Mouse (Mus musculus) right cerebral cortex, postnatal 14 days (tissue): ENCODE measurements around the gene Parp2.
"Not testable (repeated sequence)": the region's sequence is repeated elsewhere in the genome, so short reads cannot be mapped to it uniquely, and the experiment has no call there.

ENCODE experiments used
- DNase-seq: peaks from one replicate; pipeline ENCODE4 v3.0.0; 2022

The Parp2 gene

DNA sequence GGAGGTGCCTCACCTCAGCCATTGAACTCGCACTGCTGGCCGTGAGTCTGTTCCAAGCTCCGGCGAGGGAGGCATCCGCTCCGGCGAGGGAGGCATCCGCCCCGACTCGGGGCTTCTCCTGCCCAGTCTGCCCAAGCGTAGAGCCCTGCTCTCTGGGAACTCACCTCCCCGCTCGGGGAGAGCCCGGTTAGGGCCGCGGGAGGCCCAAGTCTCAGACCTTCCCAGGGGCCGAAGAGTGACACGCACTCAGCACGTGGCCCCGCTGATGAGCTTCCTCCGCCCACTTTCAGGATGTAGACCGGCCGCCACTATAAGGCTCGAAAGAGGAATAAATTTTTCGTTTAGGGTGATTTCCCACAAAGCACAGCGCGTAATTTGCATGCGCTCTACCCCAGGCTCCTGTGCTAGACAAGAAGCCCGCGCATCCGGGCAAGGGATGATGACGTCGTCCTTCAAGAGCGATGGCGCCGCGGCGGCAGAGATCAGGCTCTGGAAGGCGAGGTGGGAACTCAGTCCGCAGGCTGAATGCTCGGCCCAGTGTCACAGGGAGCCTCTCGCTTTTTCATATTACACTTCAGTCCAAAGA, at the start of gene Parp2, which contains the start of gene Ccnb1ip1:
Gene Parp2, plus strand, starts transcription at position 355 of the 586 bp plus-strand sequence.
Gene Ccnb1ip1, minus strand, starts transcription at position 246 of the 586 bp plus-strand sequence.
- DNase-seq, result peak; percentile 92

DNA sequence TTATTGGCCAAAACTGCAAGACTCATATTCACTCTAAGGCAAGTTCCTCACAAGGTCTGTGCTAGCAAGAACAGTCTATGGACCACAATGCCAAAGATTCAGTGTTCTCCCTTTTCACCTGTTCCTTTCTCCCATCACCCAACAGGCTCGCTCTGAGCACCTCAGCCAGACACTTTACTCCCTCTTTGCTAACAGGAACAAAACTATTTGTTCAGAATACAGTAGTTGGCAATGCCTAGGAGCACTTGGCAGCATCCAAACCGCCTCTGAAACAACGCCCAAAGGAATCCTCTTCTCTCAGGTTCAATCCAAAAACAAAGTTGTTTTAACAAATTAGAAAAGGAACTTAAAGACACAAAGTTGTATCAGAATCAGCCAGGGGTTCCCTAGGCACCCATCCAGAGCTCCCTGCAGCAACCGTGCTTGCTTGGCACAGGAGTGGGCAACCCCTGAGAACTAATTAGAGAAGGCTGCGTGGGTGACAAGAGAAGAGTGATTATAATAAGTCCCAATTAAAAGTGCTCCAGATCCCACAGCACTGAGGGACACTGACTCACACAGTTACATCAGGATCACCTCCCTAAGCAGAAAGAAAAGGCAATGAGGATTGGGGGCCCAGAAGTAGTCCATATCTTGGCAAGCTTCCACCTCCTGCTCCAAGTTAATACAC, 49.1 kb upstream of the Parp2 start:
- no peak for DNase-seq

DNA sequence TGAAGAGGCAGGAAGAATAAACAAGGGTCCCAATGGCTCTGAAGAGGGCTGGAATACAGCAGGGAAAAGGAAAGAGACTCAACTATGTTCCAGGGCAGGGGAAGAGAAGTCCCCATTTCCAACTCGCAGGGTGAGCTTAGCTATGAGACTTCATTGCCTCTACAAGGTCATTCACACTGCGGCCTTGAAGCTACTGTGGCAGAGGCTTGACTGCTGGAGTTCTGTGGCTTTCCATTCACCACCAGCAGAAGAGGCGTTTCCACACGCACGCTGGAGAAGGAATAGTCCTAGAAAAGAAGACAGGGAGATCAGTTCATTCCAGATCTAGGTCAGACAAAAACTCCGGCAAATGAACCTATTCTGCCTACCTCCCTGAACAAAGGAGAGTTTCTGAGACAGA, 41.9 kb upstream of the Parp2 start:
- DNase-seq, result no peak

DNA sequence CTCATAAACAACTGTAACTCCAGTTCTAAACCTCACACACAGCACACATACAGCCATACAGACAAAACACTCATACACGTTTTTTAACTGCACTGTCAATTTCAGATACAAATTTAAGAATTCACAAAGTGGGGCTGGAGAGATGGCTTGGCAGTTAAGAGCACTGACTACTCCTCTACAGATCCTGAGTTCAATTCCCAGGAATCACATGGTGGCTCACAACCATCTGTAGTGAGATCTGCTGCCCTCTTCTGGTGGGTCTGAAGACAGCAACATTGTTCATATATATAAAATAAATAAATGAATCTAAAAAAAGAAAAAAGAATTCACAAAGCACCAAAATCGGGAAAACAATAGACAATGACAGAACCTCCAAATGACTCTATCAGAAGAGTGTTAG, 36.3 kb upstream of the Parp2 start:
- no peak for DNase-seq

DNA sequence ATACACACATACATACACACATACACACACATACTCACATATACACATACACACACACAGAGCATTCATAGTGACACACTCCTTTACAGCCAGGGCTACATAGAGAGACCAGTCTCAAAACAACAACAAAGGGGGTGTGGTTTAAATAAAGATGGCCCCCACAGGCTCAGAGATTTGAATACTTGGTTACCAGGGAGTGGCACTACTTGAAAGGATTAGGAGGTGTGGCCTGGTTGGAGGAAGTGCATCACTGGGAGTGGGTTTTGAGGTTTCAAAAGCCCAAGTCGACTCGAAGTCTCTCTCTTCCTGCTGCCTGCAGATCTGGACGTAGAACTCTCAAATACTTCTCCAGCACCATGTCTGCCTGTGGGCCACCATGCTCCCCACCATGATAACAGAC, 25.5 kb upstream of the Parp2 start:
- DNase-seq, result no peak

DNA sequence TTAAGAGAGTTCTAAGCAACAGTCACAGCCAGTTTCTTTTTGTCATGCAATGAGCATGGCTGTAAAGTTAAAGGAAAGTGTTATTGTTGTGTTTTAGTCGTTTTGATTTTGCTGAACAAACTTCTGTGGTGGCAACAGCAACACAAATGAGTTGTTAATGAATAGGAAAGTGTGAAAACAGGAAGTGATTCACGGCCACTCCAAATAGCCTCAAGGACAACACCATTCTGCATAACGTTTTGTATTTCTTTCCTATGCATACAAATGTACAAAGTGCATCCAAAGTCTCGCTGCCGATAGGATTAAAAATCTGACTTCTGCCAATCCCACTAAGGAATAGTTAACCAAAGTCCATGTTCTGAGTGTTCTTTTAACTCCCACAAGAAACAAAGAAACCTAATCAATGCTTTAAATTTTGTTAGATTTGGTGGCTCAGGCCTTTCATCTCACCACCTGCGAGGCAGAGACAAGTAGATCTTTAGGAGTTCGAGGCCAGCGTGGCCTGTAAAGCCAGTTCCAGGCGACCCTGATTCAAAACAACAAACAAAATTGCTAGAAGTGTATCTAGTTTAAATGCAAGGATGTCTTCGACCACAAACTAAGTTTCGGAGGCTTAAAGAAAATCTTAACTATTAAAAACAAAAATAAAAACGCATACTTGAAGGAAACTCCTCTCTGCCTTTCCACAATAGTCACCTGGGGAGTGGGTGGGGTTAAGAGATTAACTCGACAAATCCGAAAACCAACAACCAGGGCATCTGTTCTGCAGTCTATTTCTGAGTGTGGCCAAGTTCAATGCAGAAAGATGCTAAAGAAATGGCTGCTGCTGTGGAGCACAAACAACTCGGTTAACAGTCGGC, 23.0 kb upstream of the Parp2 start:
- DNase-seq, result no peak

DNA sequence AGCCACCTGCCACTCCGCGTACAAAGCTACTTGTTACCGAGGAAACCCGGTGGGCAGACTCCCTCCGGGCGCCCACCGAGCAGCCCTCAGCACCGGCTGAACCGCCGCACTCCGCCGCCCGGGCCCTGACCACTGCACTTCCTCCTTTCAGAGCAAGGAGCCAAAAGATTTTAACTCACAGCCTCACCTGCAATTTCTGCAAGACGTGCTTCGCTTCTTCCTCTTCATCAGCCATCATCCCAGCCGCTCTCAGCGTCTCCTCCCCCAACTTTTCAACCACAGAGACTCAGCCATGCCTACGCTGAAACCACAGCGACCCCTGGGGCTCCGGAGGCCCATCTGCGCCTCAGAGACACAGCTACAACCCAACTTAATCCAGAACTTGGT, 22.4 kb upstream of the Parp2 start, which contains the start of gene Ttc5:
Gene Ttc5, minus strand, starts transcription at position 269 of the 387 bp plus-strand sequence.
- peak; percentile 88 for DNase-seq

DNA sequence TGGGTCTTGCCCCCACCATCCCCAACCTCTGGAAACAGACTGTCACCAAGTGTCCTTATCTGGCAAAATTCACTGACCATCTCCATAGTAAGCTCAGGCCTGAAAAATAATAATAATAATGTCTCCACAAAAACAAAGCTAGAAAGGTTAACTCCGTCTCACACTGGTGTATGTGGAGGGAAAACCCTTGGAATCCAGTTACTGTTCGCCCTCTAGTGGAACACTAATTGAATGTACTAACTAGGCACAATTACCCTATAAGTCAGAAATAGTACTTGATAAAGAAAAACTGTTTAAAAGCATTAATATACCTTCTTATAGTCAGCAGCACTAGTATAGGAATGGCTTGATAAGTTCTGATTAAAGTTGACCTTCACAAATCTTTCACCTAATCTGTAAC, 19.5 kb upstream of the Parp2 start:
- DNase-seq, result no peak

DNA sequence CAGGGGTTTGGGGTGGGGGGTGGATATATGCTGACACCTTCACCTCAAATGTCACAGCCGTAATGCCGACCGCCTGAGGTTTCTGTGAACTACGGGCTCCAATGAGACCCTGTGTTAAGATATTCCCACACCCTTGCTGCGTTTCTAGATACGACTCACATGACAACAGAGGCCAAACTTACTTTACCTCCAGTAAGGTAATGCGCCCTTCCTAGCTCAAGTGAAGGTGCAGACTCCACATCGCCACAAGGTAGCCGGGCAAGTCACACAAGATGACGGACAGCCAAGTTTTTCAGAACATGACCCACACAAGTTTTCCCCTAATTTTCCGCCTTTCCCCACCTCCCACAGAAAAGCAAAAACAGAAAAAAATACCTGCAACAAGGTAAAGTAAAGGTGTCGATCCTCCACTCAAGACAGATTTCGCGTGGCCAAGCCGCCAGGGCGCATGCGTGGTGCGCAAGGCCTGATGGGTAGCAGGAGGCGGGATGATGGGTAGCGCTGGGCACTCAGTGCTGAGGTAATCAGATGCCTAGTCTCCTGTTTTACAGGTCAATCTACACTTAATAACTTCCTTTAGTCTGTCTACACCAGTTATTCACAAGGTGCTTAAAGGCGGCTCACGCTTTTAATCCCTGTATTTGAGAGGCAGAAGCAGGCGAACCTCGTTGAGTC, 12.2 kb upstream of the Parp2 start:
- no peak for DNase-seq

DNA sequence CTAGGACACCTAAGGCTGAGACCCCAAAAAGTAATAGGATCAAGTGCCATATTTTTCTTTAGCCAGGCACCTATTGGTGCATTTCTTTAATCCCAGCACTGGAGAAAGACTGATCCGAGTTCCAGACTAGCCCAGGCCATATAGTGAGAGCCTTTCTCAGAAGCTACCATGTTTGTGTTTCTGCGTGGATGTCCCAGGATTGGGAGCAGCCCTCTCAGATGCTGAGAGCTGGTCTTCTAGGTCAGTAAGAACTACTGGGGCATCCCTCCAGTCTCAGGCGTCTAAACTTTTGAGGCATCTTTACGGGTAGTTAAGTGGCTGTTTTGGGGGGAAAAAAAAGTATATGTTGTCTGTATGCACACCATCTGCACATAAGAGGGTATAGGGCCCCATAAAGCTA, 11.7 kb upstream of the Parp2 start:
- DNase-seq, result no peak

DNA sequence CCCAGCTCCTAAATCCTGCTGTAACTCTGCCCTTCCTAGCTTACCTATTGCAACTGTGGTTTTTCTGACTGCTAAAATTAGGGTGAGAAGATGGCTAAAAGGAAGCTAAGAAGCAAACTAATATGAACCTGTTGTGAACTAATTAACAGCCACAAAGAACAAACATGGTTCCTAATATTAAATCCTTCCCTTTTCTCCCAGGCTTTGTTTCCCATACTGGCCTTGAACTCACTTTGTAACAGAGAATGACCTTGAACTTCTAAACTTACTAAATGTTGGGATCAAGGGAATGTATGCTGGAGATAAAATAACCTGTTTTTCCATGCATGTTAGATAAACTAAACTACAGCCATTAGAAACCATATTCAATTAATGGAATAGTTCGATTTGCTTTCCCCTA, 11.2 kb upstream of the Parp2 start:
- no peak for DNase-seq

DNA sequence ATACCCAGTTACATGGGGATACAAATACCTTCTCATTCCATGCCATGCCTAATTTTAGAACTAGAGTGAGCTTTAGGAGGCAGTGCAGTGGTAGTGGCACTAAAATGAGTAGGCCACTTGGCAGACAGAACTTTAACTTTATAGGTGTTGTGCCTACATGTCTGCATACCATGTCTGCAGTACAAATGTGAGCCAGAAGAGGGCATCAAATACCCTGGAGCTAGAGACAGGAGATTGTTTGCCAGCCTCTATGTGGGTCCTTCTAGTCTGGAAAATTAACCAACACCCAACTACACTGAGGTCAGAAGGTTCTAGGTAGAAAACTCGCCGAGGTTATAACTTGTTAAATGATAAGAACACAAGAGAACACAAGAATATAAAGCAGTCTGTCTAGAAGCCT, 9.1 kb upstream of the Parp2 start:
- no peak for DNase-seq

DNA sequence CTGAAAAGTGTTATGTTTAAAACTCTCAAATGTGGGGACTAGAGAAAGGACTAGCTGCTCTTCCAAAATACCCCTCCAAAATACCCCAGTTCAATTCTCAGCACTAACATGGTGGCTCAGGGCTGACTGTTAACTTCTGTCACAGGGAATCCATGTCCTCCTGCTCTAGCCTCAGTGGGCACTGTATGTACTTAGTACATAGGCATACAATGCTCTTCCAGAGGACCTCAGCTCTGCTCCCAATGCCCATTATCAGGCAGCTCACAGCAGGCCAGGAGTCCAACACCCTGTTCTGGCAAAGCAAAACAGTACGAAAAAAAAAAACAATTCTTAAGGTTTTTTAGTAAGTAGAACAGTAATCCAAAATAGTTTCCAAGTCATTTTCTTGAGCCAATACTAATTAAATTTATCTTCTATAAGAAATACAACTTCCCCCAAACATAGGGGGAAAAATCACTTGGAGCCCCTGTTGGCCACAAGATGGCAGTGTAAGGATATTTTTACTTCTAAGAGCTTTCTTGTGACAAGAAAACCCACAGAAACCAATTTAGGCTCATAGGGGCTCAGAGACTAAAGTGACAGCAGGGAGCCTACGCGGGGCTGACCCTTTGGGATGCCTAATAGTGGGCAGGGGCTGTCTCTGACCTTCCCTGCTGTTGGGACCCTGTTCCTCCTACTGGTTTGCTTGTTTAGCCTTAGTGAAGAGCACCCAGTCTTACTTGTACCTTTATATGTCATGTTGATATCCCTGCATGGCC, 8.0 kb upstream of the Parp2 start:
- no peak for DNase-seq

DNA sequence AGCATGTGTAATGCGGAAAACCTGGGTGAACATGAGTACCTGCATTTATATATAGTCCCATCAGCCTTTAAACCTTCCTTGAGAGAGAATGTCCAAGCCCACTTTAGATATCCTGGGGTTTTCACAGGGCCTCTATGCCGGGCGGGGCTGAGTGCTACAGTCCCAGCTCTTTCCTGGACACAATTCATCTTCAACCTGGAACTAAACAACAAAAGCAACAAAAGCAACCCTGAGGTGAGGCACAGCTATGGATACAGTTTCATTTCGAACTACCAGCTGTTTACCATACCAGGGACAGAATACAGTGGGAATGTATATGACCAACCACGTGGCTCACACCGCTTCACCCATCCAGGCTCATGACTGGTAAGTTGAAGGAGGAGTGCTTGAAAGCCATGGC, 5.2 kb upstream of the Parp2 start:
- no peak for DNase-seq

DNA sequence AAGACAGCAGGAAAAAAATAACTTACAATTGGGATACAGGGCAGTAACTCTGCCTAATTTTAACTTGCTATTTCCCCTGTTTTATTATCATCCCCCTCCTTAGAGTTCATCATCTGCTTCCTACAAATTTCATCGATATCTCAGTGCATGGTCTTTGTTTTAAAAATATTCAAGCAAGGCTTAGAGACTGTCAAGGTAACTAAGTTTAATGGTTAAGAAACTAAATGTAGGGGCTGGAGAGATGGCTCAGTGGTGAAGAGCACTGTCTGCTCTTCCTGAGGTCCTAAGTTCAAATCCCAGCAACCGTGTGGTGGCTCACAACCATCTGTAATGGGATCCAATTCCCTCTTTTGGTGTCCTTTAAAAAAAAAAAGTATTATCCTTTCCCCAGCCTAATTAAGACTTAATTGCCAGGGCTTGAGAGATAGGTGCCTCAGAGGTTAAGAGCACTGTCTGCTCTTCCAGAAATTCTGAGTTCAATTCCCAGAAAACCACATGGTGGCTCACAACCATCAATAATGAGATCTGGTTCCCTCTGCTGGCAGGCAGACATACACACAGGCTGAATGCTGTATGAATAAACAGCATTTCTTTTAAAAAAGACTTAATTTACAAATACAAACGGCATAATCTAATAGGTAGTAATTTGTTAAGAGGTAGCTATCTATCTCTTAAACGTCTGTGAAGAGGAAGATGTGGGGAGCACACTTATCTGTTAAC, 4.6 kb upstream of the Parp2 start:
- no peak for DNase-seq

DNA sequence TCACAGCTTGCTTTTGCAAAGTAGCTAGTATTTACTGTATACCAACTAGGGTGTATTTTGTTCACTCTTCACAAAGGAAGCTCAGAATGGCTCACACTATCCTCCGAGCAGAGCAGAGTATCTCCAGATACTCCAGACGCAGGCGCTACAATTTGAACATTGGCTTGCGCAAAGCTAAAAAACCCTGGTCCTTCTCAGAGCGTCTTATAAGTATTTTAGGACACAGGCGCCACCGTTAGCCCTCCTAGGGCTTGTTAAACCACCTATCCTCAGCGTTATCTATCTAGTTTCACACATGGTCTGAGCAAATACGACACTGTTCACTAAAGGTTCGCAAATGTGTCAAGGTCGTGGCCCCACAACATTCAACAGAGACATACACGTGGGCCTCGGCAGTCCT, 3.0 kb upstream of the Parp2 start:
- no peak for DNase-seq

DNA sequence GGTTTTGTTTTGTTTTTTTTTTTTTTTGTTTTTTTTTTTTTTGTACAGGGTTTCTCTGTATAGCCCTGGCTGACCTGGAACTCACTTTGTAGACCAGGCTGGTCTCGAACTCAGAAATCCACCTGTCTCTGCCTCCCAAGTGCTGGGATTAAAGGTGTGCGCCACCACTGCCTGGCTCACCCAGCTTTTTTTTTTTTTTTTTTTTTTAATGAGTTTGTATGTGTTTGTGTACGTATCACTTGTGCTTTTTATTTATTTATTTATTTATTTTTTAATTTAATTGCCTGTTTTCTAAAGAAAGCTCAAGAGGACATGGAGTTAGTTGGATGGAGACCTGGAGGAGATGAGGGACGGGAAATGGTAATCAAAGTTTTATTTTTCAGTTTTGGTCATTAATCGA, 1.2 kb upstream of the Parp2 start:
- DNase-seq, result not testable (repeated sequence)

DNA sequence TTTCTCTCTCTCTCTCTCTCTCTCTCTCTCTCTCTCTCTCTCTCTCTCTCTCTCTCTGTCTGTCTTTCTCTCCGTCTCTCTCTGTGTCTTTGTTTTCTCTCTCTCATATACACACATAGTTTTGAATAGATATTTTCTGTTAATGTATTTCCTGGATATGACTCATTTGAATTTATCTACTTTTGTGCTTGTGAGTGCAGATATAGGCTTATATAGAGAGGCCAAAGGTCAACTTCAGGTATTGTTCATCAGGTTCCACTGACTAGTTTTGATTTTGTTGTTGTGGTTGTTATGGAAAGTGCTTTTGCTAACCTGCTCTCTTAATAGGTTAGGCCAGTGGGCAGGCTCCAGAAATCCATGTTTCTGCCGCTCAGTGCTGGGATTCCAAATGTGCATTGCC, 5.4 kb downstream of the Parp2 start:
- DNase-seq, result no peak

DNA sequence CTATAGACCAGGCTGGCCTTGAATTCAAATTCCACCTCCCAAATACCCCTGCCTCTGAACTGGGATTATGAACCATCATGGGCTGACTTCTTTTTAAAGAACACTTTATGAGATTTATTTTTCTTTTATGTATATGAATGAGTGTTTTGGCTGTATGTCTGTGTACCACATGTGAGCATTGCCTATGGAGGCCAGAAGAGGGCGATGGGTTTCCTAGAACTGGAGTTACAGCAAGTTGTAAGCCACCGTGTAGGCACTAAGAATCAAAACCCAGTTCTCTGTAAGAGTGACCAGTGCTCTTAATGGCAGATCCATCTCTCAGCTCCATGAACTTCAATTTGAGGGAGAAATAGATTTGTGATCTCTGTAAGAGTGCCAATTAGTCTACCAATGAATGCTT, 15.6 kb downstream of the Parp2 start:
- no peak for DNase-seq

DNA sequence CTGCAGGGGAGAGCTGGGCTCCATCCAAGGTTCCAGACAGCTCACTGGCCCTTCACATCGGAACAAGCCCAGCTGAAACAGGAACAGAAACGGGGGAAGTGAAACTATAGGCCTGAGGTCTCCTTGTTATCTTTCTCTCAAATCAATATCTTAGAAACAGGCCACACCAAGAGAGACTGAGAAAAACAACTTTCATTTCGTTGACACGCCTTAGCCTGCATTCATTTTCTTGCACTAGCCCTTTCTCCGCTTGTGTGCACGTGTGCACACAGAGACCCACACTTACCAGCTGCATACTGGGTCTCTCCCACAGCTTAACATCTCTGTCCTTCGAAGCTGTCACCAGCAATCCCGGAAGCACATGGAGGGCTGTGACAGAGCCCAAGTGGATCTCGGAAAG, 16.6 kb downstream of the Parp2 start:
- no peak for DNase-seq

DNA sequence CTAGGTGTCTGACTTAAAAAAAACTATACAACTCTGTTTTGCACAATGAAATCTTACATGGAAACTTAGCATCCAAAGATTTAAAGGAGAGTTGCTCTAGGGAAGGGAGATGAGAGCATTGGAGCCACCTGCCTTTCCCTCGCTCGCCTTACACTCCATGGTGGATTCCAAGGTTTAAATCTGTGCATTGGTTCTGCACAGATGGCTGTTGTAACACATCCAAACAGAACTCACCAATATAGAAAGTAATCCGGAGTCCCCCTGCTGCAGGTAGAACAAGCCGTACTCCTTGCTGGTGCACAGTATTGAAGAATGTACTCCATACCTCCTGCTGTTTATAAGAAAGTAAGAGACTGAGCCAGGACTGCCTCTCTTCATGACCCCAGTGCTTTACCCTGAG, 18.9 kb downstream of the Parp2 start:
- no peak for DNase-seq

DNA sequence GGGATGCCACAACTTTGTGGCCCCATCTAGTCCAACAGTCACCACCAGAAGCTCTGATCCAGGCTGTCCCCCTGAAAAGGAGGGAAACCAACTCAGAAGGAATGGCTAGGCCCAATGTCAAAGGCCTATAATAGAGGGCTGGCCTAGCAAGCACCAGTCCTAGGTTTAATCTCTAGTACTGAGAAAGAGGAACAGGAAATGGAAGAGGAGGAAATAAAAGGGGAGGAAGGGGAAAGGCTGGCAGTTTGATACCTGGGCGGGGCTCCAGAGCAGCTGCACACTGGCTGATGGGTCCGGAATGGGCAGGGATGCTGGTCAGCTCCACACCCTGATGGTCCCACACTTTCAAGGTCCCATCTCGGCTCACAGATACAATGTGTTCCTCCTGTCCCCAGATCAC, 22.2 kb downstream of the Parp2 start:
- DNase-seq, result no peak
